Mouse (Mus musculus) heart, adult 2 months (tissue): ENCODE results near the gene Gm28051. TPM values are rescaled to one million over a fixed set of nuclear protein-coding genes. Genes with fewer than 3 reads are reported as not detected.

Source experiments
- DNase-seq, 2 experiments: peaks; one replicate each; pipeline ENCODE4 v3.0.0; 2021
- H3K27ac ChIP-seq: fragments of 200-600 bp; 2 replicates; pipeline ENCODE4 v1.8.1; 2022
- H3K27me3 ChIP-seq: fragments of 200-500 bp; 2 replicates; pipeline ENCODE4 v1.6.1; 2012; ENCODE audit warnings: mild to moderate bottlenecking, low read length, inconsistent platforms, mixed read lengths; ENCODE audit not compliant: control insufficient read depth, insufficient read depth
- H3K36me3 ChIP-seq: fragments of 200-500 bp; 2 replicates; pipeline ENCODE4 v1.6.1; 2012; ENCODE audit warnings: low read length, inconsistent platforms; ENCODE audit not compliant: control insufficient read depth, insufficient read depth
- H3K4me1 ChIP-seq: fragments of 200-500 bp; 2 replicates; pipeline ENCODE4 v1.6.1; 2011; ENCODE audit warnings: low read length; ENCODE audit not compliant: control insufficient read depth, insufficient read depth
- H3K4me3 ChIP-seq: fragments of 200-600 bp; 2 replicates; pipeline ENCODE4 v1.8.1; 2022
- H3K79me2 ChIP-seq: fragments of 200-500 bp; replicated peaks from 2 replicates; pipeline ENCODE4 v1.6.1; 2012; ENCODE audit warnings: mild to moderate bottlenecking, inconsistent platforms, low read length, moderate library complexity, mixed read lengths; ENCODE audit not compliant: control insufficient read depth, insufficient read depth
- H3K9ac ChIP-seq: fragments of 200-500 bp; 2 replicates; pipeline ENCODE4 v1.6.1; 2012; ENCODE audit warnings: low read depth, mild to moderate bottlenecking, control low read depth, inconsistent platforms, low read length, mixed read lengths
- CTCF ChIP-seq: fragments of 200-600 bp; IDR thresholded peaks from 2 replicates; pipeline ENCODE4 v1.8.1; 2022; ENCODE audit warnings: antibody characterized with exemption, mild to moderate bottlenecking, moderate library complexity
- EP300 ChIP-seq: fragments of 200-500 bp; IDR thresholded peaks from 2 replicates; pipeline ENCODE4 v1.6.1; 2011; ENCODE audit warnings: low read depth, low read length, control low read depth; ENCODE audit not compliant: insufficient read depth
- POLR2A ChIP-seq: fragments of 200-500 bp; IDR thresholded peaks from 2 replicates; pipeline ENCODE4 v1.6.1; 2011; ENCODE audit warnings: mild to moderate bottlenecking, low read depth, low read length, control low read depth; ENCODE audit not compliant: insufficient read depth
- WGBS: fragments of 180-500 bp; shearing (Covaris S2); methylation state at CpG from one replicate; pipeline ENCODE4 v1.1.7; 2018; 5-methylcytosine and 5-hydroxymethylcytosine counted together
- intact Hi-C: fragments of 180-260 bp; cut with DNase I; formaldehyde crosslinking; loops from one replicate; pipeline ENCODE4 v1.15.1; 2025
- polyA plus RNA-seq: library from polyadenylated mRNA; depleted of rRNA; stranded (reverse); fragments of >200 nt; gene quantifications from 2 replicates; pipeline ENCODE4 v1.2.3, GENCODE M21; 2012
- total RNA-seq, 2 experiments: library from RNA; stranded (reverse); gene quantifications; 2 replicates each; pipeline ENCODE4 v1.2.3; 2021

Gene Gm28051
- total and polyA plus RNA-seq, 3 experiments = not detected

- 59% methylated on average over 9 of the region's 9 CpGs for WGBS
- TF ChIP-seq POLR2A (no peak), EP300 (no peak), CTCF (no peak)
- intact Hi-C loops = no loop called here
- H3K27me3 ChIP-seq = no peaks in the 10 kb centered on the region
- peaks cover 6% of the 10 kb centered on the region; the same call in 1 of the 2 replicates for H3K4me1 ChIP-seq
- DNase-seq = no peak
- no peak overlapping the region for H3K4me3 ChIP-seq
- H3K27ac ChIP-seq = no peak overlapping the region
- H3K79me2 ChIP-seq = no peaks in the 10 kb centered on the region
- no peak overlapping the region for H3K9ac ChIP-seq
- no peaks in the 10 kb centered on the region for H3K36me3 ChIP-seq
Observed at GRCm38 (mm10) chr12:102685523-102685931, 72.0 kb downstream of the Gm28051 start.

- Histone ChIP-seq H3K4me3 (no peak overlapping the region), H3K9ac (no peak overlapping the region), H3K27ac (no peak overlapping the region), H3K36me3 (no peaks in the 10 kb centered on the region), H3K79me2 (no peaks in the 10 kb centered on the region), H3K27me3 (no peaks in the 10 kb centered on the region), H3K4me1 (peaks cover 6% of the 10 kb centered on the region; the same call in 1 of the 2 replicates)
- intact Hi-C loops = no loop called here
- 78% methylated on average over 3 of the region's 3 CpGs for WGBS
- DNase-seq = no peak
- TF ChIP-seq CTCF (no peak), EP300 (no peak), POLR2A (no peak)
Observed at GRCm38 (mm10) chr12:102684720-102685386, 72.7 kb downstream of the Gm28051 start.

- no peaks in the 10 kb centered on the region for H3K27me3 ChIP-seq
- no peak overlapping the region for H3K9ac ChIP-seq
- no peak overlapping the region for H3K4me3 ChIP-seq
- no peak overlapping the region for H3K27ac ChIP-seq
- 78% methylated on average over 5 of the region's 5 CpGs for WGBS
- TF ChIP-seq POLR2A (no peak), CTCF (no peak), EP300 (no peak)
- DNase-seq = no peak
- intact Hi-C loops = no loop called here
- peaks cover 6% of the 10 kb centered on the region; the same call in 1 of the 2 replicates for H3K4me1 ChIP-seq
- H3K79me2 ChIP-seq = no peaks in the 10 kb centered on the region
- H3K36me3 ChIP-seq = no peaks in the 10 kb centered on the region
Observed at GRCm38 (mm10) chr12:102683979-102684378, 73.6 kb downstream of the Gm28051 start.

- H3K79me2 ChIP-seq = no peaks in the 10 kb centered on the region
- H3K9ac ChIP-seq = no peak overlapping the region
- WGBS = 84% methylated on average over 6 of the region's 6 CpGs
- no peak for TF ChIP-seq CTCF
- TF ChIP-seq POLR2A = no peak
- TF ChIP-seq EP300 = no peak
- intact Hi-C loops = no loop called here
- H3K4me3 ChIP-seq = no peak overlapping the region
- no peak overlapping the region for H3K27ac ChIP-seq
- no peaks in the 10 kb centered on the region for H3K36me3 ChIP-seq
- no peak for DNase-seq
- H3K27me3 ChIP-seq = no peaks in the 10 kb centered on the region
- H3K4me1 ChIP-seq = peaks cover 6% of the 10 kb centered on the region; the same call in 1 of the 2 replicates
Observed at GRCm38 (mm10) chr12:102683438-102683837, 74.1 kb downstream of the Gm28051 start.

GRCm38 (mm10) chr12:102682722-102683299 is 74.8 kb downstream of the Gm28051 start:
- TF ChIP-seq POLR2A = no peak
- TF ChIP-seq CTCF = no peak
- no peak for TF ChIP-seq EP300
- no peak overlapping the region for H3K27ac ChIP-seq

GRCm38 (mm10) chr12:102682085-102682484 is 75.5 kb downstream of the Gm28051 start:
- intact Hi-C loops = no loop called here
- TF ChIP-seq CTCF (no peak), POLR2A (no peak), EP300 (no peak)
- DNase-seq = peak in 1 of 2 experiments; percentile 64
- Histone ChIP-seq H3K79me2 (no peaks in the 10 kb centered on the region), H3K27ac (no peak overlapping the region), H3K27me3 (no peaks in the 10 kb centered on the region), H3K4me1 (peaks cover 6% of the 10 kb centered on the region; the same call in 1 of the 2 replicates), H3K4me3 (no peak overlapping the region), H3K36me3 (no peaks in the 10 kb centered on the region), H3K9ac (no peak overlapping the region)
- 26% methylated on average over 5 of the region's 5 CpGs for WGBS

More at GRCm38 (mm10) chr12:102682722-102683299, 74.8 kb downstream of the Gm28051 start:
- intact Hi-C loops = no loop called here
- H3K79me2 ChIP-seq = no peaks in the 10 kb centered on the region
- H3K36me3 ChIP-seq = no peaks in the 10 kb centered on the region
- H3K4me3 ChIP-seq = no peak overlapping the region
- H3K4me1 ChIP-seq = peaks cover 6% of the 10 kb centered on the region; the same call in 1 of the 2 replicates
- H3K27me3 ChIP-seq = no peaks in the 10 kb centered on the region
- no peak overlapping the region for H3K9ac ChIP-seq
- WGBS = 73% methylated on average over 7 of the region's 7 CpGs
- DNase-seq = no peak
